Mouse (Mus musculus): ENCODE measurements at regions not wholly inside any gene's neighbourhood (a gene's known extent, or its start where the extent isn't known, plus 50 kb on each side); places are given as distances from the start of the nearest gene placed in this dataset.

- no peak for DNase-seq (ENCODE audit: low spot score in 2 of 2)
Observed at GRCm38 (mm10) chr6:51330069-51330706, 102.3 kb upstream of the Nfe2l3 start.

GRCm38 (mm10) chr6:51332841-51333240, 99.6 kb upstream of the Nfe2l3 start:
- DNase-seq (ENCODE audit: low spot score in 2 of 2) = peak in 1 of 2 experiments; percentile 9

- no peak for DNase-seq (ENCODE audit: low spot score in 2 of 2)
Observed at GRCm38 (mm10) chr6:51333722-51334360, 98.6 kb upstream of the Nfe2l3 start.

- no peak for DNase-seq (ENCODE audit: low spot score in 2 of 2)
Observed at GRCm38 (mm10) chr6:51335314-51335713, 97.2 kb upstream of the Nfe2l3 start.

- no peak for DNase-seq (ENCODE audit: low spot score in 2 of 2)
Observed at GRCm38 (mm10) chr6:51339301-51339700, 93.2 kb upstream of the Nfe2l3 start.

- DNase-seq (ENCODE audit: low spot score in 2 of 2) = no peak
Observed at GRCm38 (mm10) chr6:51347721-51348120, 84.7 kb upstream of the Nfe2l3 start.

- no peak for DNase-seq (ENCODE audit: low spot score in 2 of 2)
Observed at GRCm38 (mm10) chr6:51349771-51350170, 82.7 kb upstream of the Nfe2l3 start.

- DNase-seq (ENCODE audit: low spot score in 2 of 2) = no peak
Observed at GRCm38 (mm10) chr6:51355041-51355440, 77.4 kb upstream of the Nfe2l3 start.

- no peak for DNase-seq (ENCODE audit: low spot score in 2 of 2)
Observed at GRCm38 (mm10) chr6:51361611-51362180, 70.8 kb upstream of the Nfe2l3 start.

- peak; percentile 68 to 83 for DNase-seq (ENCODE audit: low spot score in 2 of 2)
Observed at GRCm38 (mm10) chr6:51362475-51363226, 69.8 kb upstream of the Nfe2l3 start.

- DNase-seq (ENCODE audit: low spot score in 2 of 2) = no peak
Observed at GRCm38 (mm10) chr6:51364776-51365175, 67.7 kb upstream of the Nfe2l3 start.

GRCm38 (mm10) chr6:51369771-51370170, 62.7 kb upstream of the Nfe2l3 start:
- DNase-seq (ENCODE audit: low spot score in 2 of 2) = no peak

GRCm38 (mm10) chr6:51372357-51372756, 60.1 kb upstream of the Nfe2l3 start:
- no peak for DNase-seq (ENCODE audit: low spot score in 2 of 2)

- DNase-seq (ENCODE audit: low spot score in 2 of 2) = no peak
Observed at GRCm38 (mm10) chr6:51378436-51378835, 54.0 kb upstream of the Nfe2l3 start.

- no peak for DNase-seq (ENCODE audit: low spot score in 2 of 2)
Observed at GRCm38 (mm10) chr6:51379074-51379473, 53.4 kb upstream of the Nfe2l3 start.

GRCm38 (mm10) chr6:51379560-51380274, 52.8 kb upstream of the Nfe2l3 start:
- peak; percentile 44 to 50 for DNase-seq (ENCODE audit: low spot score in 2 of 2)

- peak in 1 of 2 experiments; percentile 9 for DNase-seq (ENCODE audit: low spot score in 2 of 2)
Observed at GRCm38 (mm10) chr6:51380275-51380575, 52.2 kb upstream of the Nfe2l3 start.

GRCm38 (mm10) chr6:51381465-51381864, 51.0 kb upstream of the Nfe2l3 start:
- DNase-seq (ENCODE audit: low spot score in 2 of 2) = no peak
